Comparison of ENCODE assay signal across 19 mouse cellular contexts in genomic region chr7:66142514-66142913, GRCm38 (mm10). TPM values are rescaled to one million over a fixed set of nuclear protein-coding genes. Genes with fewer than 3 reads are reported as not detected.
DNase-seq lines count a peak whose midpoint lies in the region; ATAC-seq lines count a peak whose summit lies in the region.
"Had no signal": no experiment of that assay in that cellular context is flagged by ENCODE, and none has a peak within 500 bp of the region (broad histone marks: within the 10 kb centered on the region; RNA-seq: fewer than 3 reads in every experiment).

No protein-coding gene starts in this region.

- no peak overlapping the region for H3K27ac ChIP-seq in heart, embryonic 10.5 days
- no peak overlapping the region for H3K27ac ChIP-seq in midbrain, embryonic 11.5 days (ENCODE audit: low read depth, low read length)
- H3K27ac ChIP-seq in midbrain, embryonic 10.5 days (replicated peaks), result no peak overlapping the region
- 0 out of 2 replicates have a peak overlapping the region, but pooled peaks have one; percentile 52 for H3K27ac ChIP-seq in midbrain, embryonic 15.5 days
- H3K27ac ChIP-seq: embryonic facial prominence, embryonic 10.5 days; forebrain, embryonic 10.5 days; forebrain, embryonic 15.5 days had no signal

- peaks cover 16% of the 10 kb centered on the region; the same call in 1 of the 2 replicates for H3K4me1 ChIP-seq in heart, embryonic 10.5 days
- H3K4me1 ChIP-seq in midbrain, embryonic 11.5 days (ENCODE audit: control insufficient read depth, insufficient read depth, low read length), result no peaks in the 10 kb centered on the region; the same call in 1 of the 2 replicates
- peaks cover 8% of the 10 kb centered on the region for H3K4me1 ChIP-seq in midbrain, embryonic 10.5 days
- peaks cover 40% of the 10 kb centered on the region for H3K4me1 ChIP-seq in midbrain, embryonic 15.5 days
- H3K4me1 ChIP-seq: embryonic facial prominence, embryonic 10.5 days had no signal

- no peak for ATAC-seq in midbrain, embryonic 11.5 days (ENCODE audit: low FRiP score)
- ATAC-seq in midbrain, embryonic 15.5 days (replicated peaks), result peak; percentile 71
- no peak for ATAC-seq in erythroid progenitor cell, adult 5-6 weeks (replicated peaks; ENCODE audit: low FRiP score, poor library complexity, severe bottlenecking)
- ATAC-seq: activated CD4-positive, CD25-positive, alpha-beta regulatory T cell, adult 4 months; forebrain, embryonic 15.5 days; Patski had no signal

- no peaks in the 10 kb centered on the region for H3K27me3 ChIP-seq in heart, embryonic 10.5 days (ENCODE audit: insufficient read depth, poor library complexity, severe bottlenecking)
- H3K27me3 ChIP-seq in midbrain, embryonic 11.5 days (ENCODE audit: control insufficient read depth, insufficient read depth, low read length), result no peaks in the 10 kb centered on the region
- H3K27me3 ChIP-seq in midbrain, embryonic 10.5 days (ENCODE audit: low read depth, poor library complexity, severe bottlenecking), result no peaks in the 10 kb centered on the region
- H3K27me3 ChIP-seq in midbrain, embryonic 15.5 days (replicated peaks), result no peaks in the 10 kb centered on the region
- H3K27me3 ChIP-seq: CH12.LX; forebrain, embryonic 15.5 days; Patski had no signal

- peaks cover 13% of the 10 kb centered on the region for H3K36me3 ChIP-seq in heart, embryonic 10.5 days
- H3K36me3 ChIP-seq in midbrain, embryonic 11.5 days (ENCODE audit: control insufficient read depth, insufficient read depth, low read length), result no peaks in the 10 kb centered on the region
- peaks cover 31% of the 10 kb centered on the region for H3K36me3 ChIP-seq in midbrain, embryonic 10.5 days
- H3K36me3 ChIP-seq in midbrain, embryonic 15.5 days (replicated peaks), result no peaks in the 10 kb centered on the region
- H3K36me3 ChIP-seq: forebrain, embryonic 15.5 days had no signal

- WGBS in heart, embryonic 10.5 days, result 89% methylated on average over 7 of the region's 7 CpGs
- 87% methylated on average over 7 of the region's 7 CpGs for WGBS in midbrain, embryonic 11.5 days
- 91% methylated on average over 7 of the region's 7 CpGs for WGBS in midbrain, embryonic 10.5 days
- WGBS in midbrain, embryonic 15.5 days, result 64% methylated on average over 7 of the region's 7 CpGs

- H3K4me3 ChIP-seq in heart, embryonic 10.5 days, result no peak overlapping the region
- H3K4me3 ChIP-seq in midbrain, embryonic 11.5 days (ENCODE audit: low read depth, low read length), result no peak overlapping the region
- no peak overlapping the region for H3K4me3 ChIP-seq in midbrain, embryonic 10.5 days
- no peak overlapping the region for H3K4me3 ChIP-seq in midbrain, embryonic 15.5 days
- H3K4me3 ChIP-seq: embryonic facial prominence, embryonic 10.5 days; forebrain, embryonic 10.5 days; forebrain, embryonic 15.5 days had no signal

- H3K9me3 ChIP-seq in heart, embryonic 10.5 days, result no peaks in the 10 kb centered on the region
- no peaks in the 10 kb centered on the region for H3K9me3 ChIP-seq in midbrain, embryonic 11.5 days (ENCODE audit: control insufficient read depth, low read length)
- no peaks in the 10 kb centered on the region for H3K9me3 ChIP-seq in midbrain, embryonic 10.5 days (replicated peaks)
- H3K9me3 ChIP-seq in midbrain, embryonic 15.5 days, result no peaks in the 10 kb centered on the region
- H3K9me3 ChIP-seq: embryonic facial prominence, embryonic 10.5 days; forebrain, embryonic 10.5 days; forebrain, embryonic 15.5 days had no signal

- no peak overlapping the region for H3K4me2 ChIP-seq in midbrain, embryonic 11.5 days
- H3K4me2 ChIP-seq in midbrain, embryonic 15.5 days, result no peak overlapping the region
- H3K4me2 ChIP-seq: forebrain, embryonic 15.5 days had no signal

- DNase-seq in heart, embryonic 10.5 days (ENCODE audit: low spot score), result peak; percentile 46
- no peak for DNase-seq in heart, postnatal 10 days
- peak; percentile 17 for DNase-seq in midbrain, embryonic 11.5 days (ENCODE audit: low spot score, missing footprints)
- no peak for DNase-seq in midbrain, embryonic 10.5 days (ENCODE audit: low spot score)
- DNase-seq in frontal cortex, adult 2 months (ENCODE audit: extremely low spot score in 1 of 2, low spot score in 1 of 2), result no peak
- DNase-seq: adrenal gland, postnatal 14 days; cerebellum, adult 18-20 months; cerebellum, postnatal 10 days; gastrocnemius, postnatal 14 days; heart, postnatal 14 days; kidney, adult 11 months had no signal

- intact Hi-C loops in heart, postnatal 10 days (cut with DNase I), result no loop called here

- H3K9ac ChIP-seq in midbrain, embryonic 11.5 days (ENCODE audit: low read length), result no peak overlapping the region
- no peak overlapping the region for H3K9ac ChIP-seq in midbrain, embryonic 15.5 days
- H3K9ac ChIP-seq: forebrain, embryonic 15.5 days had no signal

RNA-seq across cellular contexts. Expression of gene Chsy1, which starts 33.2 kb away (rescaled TPM):
- polyA plus RNA-seq in heart, embryonic 10.5 days (2016; fragmentation: Nextera tagmentation; extraction: Ambion mirVana), result 12.6 and 21.0 TPM in 2 replicates
- 10 to 100 TPM; 37.6 to 37.9 TPM for total RNA-seq in heart, postnatal 10 days (2021)
- polyA plus RNA-seq in midbrain, embryonic 11.5 days (2014; fragmentation: Nextera tagmentation; extraction: Ambion mirVana), result 18.4 and 20.4 TPM in 2 replicates
- 12.0 and 12.2 TPM in 2 replicates for polyA plus RNA-seq in midbrain, embryonic 10.5 days (2016; fragmentation: Nextera tagmentation; extraction: Ambion mirVana)
- 10.0 and 10.7 TPM in 2 replicates for polyA plus RNA-seq in midbrain, embryonic 15.5 days (2015; fragmentation: Nextera tagmentation; extraction: Ambion mirVana)
- 7.6 and 10.1 TPM in 2 replicates for total RNA-seq in erythroid progenitor cell, adult 5-6 weeks (2015; ENCODE audit: low replicate concordance)
- total RNA-seq in erythroid progenitor cell, adult 5-6 weeks (2017; ENCODE audit: low replicate concordance), result 9.9 and 15.3 TPM in 2 replicates
- 10.4 TPM in 2 replicates for polyA plus RNA-seq in frontal cortex, adult 2 months (2012; rRNA removed)

Comparison
In these comparisons a context has a peak if more than half of its experiments do, and no peak if none do; other contexts are left out.
1. DNase-seq: peak in heart, embryonic 10.5 days (single experiment) and midbrain, embryonic 11.5 days (single experiment); none in heart, postnatal 10 days (0 of 2), midbrain, embryonic 10.5 days (single experiment) and frontal cortex, adult 2 months (0 of 2).